In the genomic region with DNA sequence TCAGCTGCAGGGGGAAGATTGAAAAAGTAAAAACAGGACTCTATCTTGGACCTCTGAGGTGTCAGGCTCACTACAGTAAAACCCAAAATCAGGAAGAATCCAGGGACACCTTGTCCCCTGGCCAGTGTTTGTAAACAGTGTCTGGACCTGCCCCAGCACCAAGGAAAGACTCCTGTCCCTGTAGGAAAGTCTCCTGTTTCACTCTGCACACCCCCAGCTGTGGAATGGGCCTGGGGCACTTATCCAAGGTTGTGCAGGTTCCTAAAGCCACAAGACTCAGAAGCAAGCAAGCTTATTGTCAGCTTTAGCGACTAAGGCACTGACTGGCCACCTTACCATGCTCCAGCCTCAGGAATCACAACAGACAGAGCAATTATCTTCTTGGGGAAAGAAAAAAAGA, we compare ENCODE assay signal across 18 mouse cellular contexts. TPM values are rescaled to one million over a fixed set of nuclear protein-coding genes. Genes with fewer than 3 reads are reported as not detected.
DNase-seq lines count a peak whose midpoint lies in the region; ATAC-seq and TF ChIP-seq lines count a peak whose summit lies in the region.
"Had no signal": no experiment of that assay in that cellular context is flagged by ENCODE, and none has a peak within 500 bp of the region (broad histone marks: within the 10 kb centered on the region; RNA-seq: fewer than 3 reads in every experiment).

No protein-coding gene starts in this region.

- no peaks in the 10 kb centered on the region for H3K79me2 ChIP-seq in heart, adult 2 months (replicated peaks; ENCODE audit: control insufficient read depth, insufficient read depth, low read length)

- TF ChIP-seq EP300 in heart, adult 2 months (IDR thresholded peaks at IDR 0.05; ENCODE audit: insufficient read depth, low read depth, low read length), result no peak

- peaks cover 12% of the 10 kb centered on the region for H3K4me1 ChIP-seq in heart, adult 2 months (ENCODE audit: control insufficient read depth, insufficient read depth, low read length)
- H3K4me1 ChIP-seq in kidney, embryonic 14.5 days (ENCODE audit: control insufficient read depth, insufficient read depth, low read length), result no peaks in the 10 kb centered on the region
- H3K4me1 ChIP-seq: embryonic facial prominence, embryonic 12.5 days; forebrain, embryonic 15.5 days; hindbrain, embryonic 15.5 days had no signal

- H3K36me3 ChIP-seq in heart, adult 2 months (ENCODE audit: control insufficient read depth, insufficient read depth, low read length), result no peaks in the 10 kb centered on the region
- no peaks in the 10 kb centered on the region for H3K36me3 ChIP-seq in kidney, embryonic 14.5 days (ENCODE audit: control insufficient read depth, insufficient read depth, low read length)
- H3K36me3 ChIP-seq: embryonic facial prominence, embryonic 12.5 days; forebrain, embryonic 15.5 days; hindbrain, embryonic 15.5 days had no signal

- H3K9ac ChIP-seq in heart, adult 2 months (ENCODE audit: low read depth, low read length), result no peak overlapping the region
- H3K9ac ChIP-seq in kidney, embryonic 14.5 days (ENCODE audit: low read depth, low read length), result no peak overlapping the region
- H3K9ac ChIP-seq: embryonic facial prominence, embryonic 12.5 days; forebrain, embryonic 15.5 days; hindbrain, embryonic 15.5 days had no signal

- H3K9me3 ChIP-seq in kidney, embryonic 14.5 days (ENCODE audit: control insufficient read depth, low read length), result no peaks in the 10 kb centered on the region
- H3K9me3 ChIP-seq: embryonic facial prominence, embryonic 12.5 days; forebrain, embryonic 15.5 days; hindbrain, embryonic 15.5 days had no signal

- H3K27ac ChIP-seq in heart, adult 2 months, result peak overlapping the region; percentile 56
- no peak overlapping the region for H3K27ac ChIP-seq in kidney, embryonic 14.5 days (ENCODE audit: low read depth, low read length)
- H3K27ac ChIP-seq: embryonic facial prominence, embryonic 12.5 days; forebrain, embryonic 15.5 days; hindbrain, embryonic 15.5 days had no signal

- no peak for ATAC-seq in kidney, embryonic 14.5 days (ENCODE audit: low FRiP score, low TSS enrichment)
- ATAC-seq: activated CD4-positive, CD25-positive, alpha-beta regulatory T cell, adult 4 months; forebrain, embryonic 15.5 days; Patski had no signal

- H3K4me2 ChIP-seq in kidney, embryonic 14.5 days (replicated peaks; ENCODE audit: low read depth, low read length), result no peak overlapping the region
- H3K4me2 ChIP-seq: embryonic facial prominence, embryonic 12.5 days; forebrain, embryonic 15.5 days; hindbrain, embryonic 15.5 days had no signal

- 58% methylated on average over 1 of the region's 1 CpGs for WGBS in heart, adult 2 months
- 72% methylated on average over 1 of the region's 1 CpGs for WGBS in kidney, embryonic 14.5 days

- DNase-seq in heart, adult 2 months, result no peak
- DNase-seq in heart, postnatal 25 days (ENCODE audit: low spot score), result no peak
- peak; percentile 5 to 7 for DNase-seq in heart, postnatal 14 days
- no peak for DNase-seq in heart, postnatal 4 days
- peak; percentile 11 for DNase-seq in kidney, postnatal 10 days
- DNase-seq in 3T3-L1 (ENCODE audit: low read depth, low spot score), result peak; percentile 32
- DNase-seq: adrenal gland, postnatal 14 days; cerebellum, adult 11-12 months; cerebellum, adult 9-10 months; cerebellum, postnatal 25 days; gastrocnemius, postnatal 36 days had no signal

- no peak overlapping the region for H3K4me3 ChIP-seq in heart, adult 2 months
- H3K4me3 ChIP-seq in kidney, embryonic 14.5 days (ENCODE audit: low read length), result no peak overlapping the region
- H3K4me3 ChIP-seq: embryonic facial prominence, embryonic 12.5 days; forebrain, embryonic 15.5 days; hindbrain, embryonic 15.5 days had no signal

- H3K27me3 ChIP-seq in heart, adult 2 months (ENCODE audit: control insufficient read depth, insufficient read depth, low read length), result no peaks in the 10 kb centered on the region
- H3K27me3 ChIP-seq in kidney, embryonic 14.5 days (ENCODE audit: control insufficient read depth, insufficient read depth, low read length), result no peaks in the 10 kb centered on the region
- H3K27me3 ChIP-seq: CH12.LX; embryonic facial prominence, embryonic 12.5 days; forebrain, embryonic 15.5 days; hindbrain, embryonic 15.5 days; Patski had no signal

- TF ChIP-seq CTCF in heart, adult 2 months (IDR thresholded peaks at IDR 0.05), result no peak

- intact Hi-C loops in heart, adult 2 months (cut with DNase I), result loop anchor here (5.0 kb wide), 1 partner anchor 42 kb away; no protein-coding TSS in a partner anchor
- intact Hi-C loops in heart, postnatal 25 days (cut with DNase I), result no loop called here
- intact Hi-C loops in heart, postnatal 14 days (cut with DNase I), result no loop called here

- TF ChIP-seq POLR2A in heart, adult 2 months (IDR thresholded peaks at IDR 0.05; ENCODE audit: insufficient read depth, low read depth, low read length), result no peak

RNA-seq across cellular contexts. Expression of gene Ptgfr, which starts 13.2 kb away (rescaled TPM):
- total RNA-seq in heart, adult 2 months (2021), result 1 to 10 TPM; 3.3 to 3.4 TPM
- polyA plus RNA-seq in heart, adult 2 months (2012; rRNA removed), result 7.8 and 17.4 TPM in 2 replicates
- total RNA-seq in heart, postnatal 25 days (2021), result 1 to 10 TPM; 3.1 to 5.0 TPM
- total RNA-seq in heart, postnatal 14 days (2021), result 1 to 10 TPM; 1.3 to 3.1 TPM
- total RNA-seq in heart, postnatal 4 days (2021), result under 1 TPM; 0.43 to 0.81 TPM
- polyA plus RNA-seq in kidney, embryonic 14.5 days (2014; fragmentation: Nextera tagmentation; extraction: Ambion mirVana), result 4.4 and 6.1 TPM in 2 replicates
- total RNA-seq: CH12.LX had no signal
- polyA plus RNA-seq: activated CD4-positive, CD25-positive, alpha-beta regulatory T cell, adult 4 months had no signal

Comparison
In these comparisons a context has a peak if more than half of its experiments do, and no peak if none do; other contexts are left out.
1. DNase-seq: peak in heart, postnatal 14 days (2 of 2), kidney, postnatal 10 days (single experiment) and 3T3-L1 (single experiment); none in heart, adult 2 months (0 of 2), heart, postnatal 25 days (single experiment) and heart, postnatal 4 days (single experiment).